Mouse (Mus musculus): ENCODE data around the gene Pelo. TPM values are rescaled to one million over a fixed set of nuclear protein-coding genes. Genes with fewer than 3 reads are reported as not detected.

Gene Pelo
- polyA plus RNA-seq, 1 experiment from 2014 or later, result 6.7 TPM

- Histone ChIP-seq H3K27ac (replicated peaks) (no peak overlapping the region), H3K9ac (replicated peaks) (no peak overlapping the region), H3K4me2 (no peak overlapping the region), H3K4me3 (replicated peaks) (no peak overlapping the region), H3K9me3 (replicated peaks) (no peaks in the 10 kb centered on the region), H3K4me1 (no peaks in the 10 kb centered on the region), H3K27me3 (replicated peaks) (no peaks in the 10 kb centered on the region), H3K36me3 (no peaks in the 10 kb centered on the region)
- 89% methylated on average over 3 of the region's 3 CpGs for WGBS
- no peak for ATAC-seq (ENCODE audit: low FRiP score)
These were observed 27.1 kb upstream of the Pelo start for GRCm38 (mm10) chr13:115116930-115117621.

- no peaks in the 10 kb centered on the region for H3K9me3 ChIP-seq (replicated peaks)
- no peaks in the 10 kb centered on the region for H3K4me1 ChIP-seq
- ATAC-seq (ENCODE audit: low FRiP score), result no peak
- no peak overlapping the region for H3K9ac ChIP-seq (replicated peaks)
- no peak overlapping the region for H3K4me3 ChIP-seq (replicated peaks)
- H3K4me2 ChIP-seq, result no peak overlapping the region
- no peaks in the 10 kb centered on the region for H3K36me3 ChIP-seq
- H3K27ac ChIP-seq (replicated peaks), result no peak overlapping the region
- no peaks in the 10 kb centered on the region for H3K27me3 ChIP-seq (replicated peaks)
- 86% methylated on average over 4 of the region's 4 CpGs for WGBS
These were observed 19.6 kb upstream of the Pelo start for GRCm38 (mm10) chr13:115109628-115110027.

- H3K27me3 ChIP-seq (replicated peaks), result peaks cover 3% of the 10 kb centered on the region
- no peak overlapping the region for H3K4me2 ChIP-seq
- H3K4me3 ChIP-seq (replicated peaks), result no peak overlapping the region
- 90% methylated on average over 8 of the region's 8 CpGs for WGBS
- H3K9ac ChIP-seq (replicated peaks), result no peak overlapping the region
- no peaks in the 10 kb centered on the region for H3K9me3 ChIP-seq (replicated peaks)
- ATAC-seq (ENCODE audit: low FRiP score), result no peak
- H3K27ac ChIP-seq (replicated peaks), result no peak overlapping the region
- no peaks in the 10 kb centered on the region for H3K36me3 ChIP-seq
- H3K4me1 ChIP-seq, result no peaks in the 10 kb centered on the region
These were observed 17.4 kb upstream of the Pelo start for GRCm38 (mm10) chr13:115107436-115107835.

- 89% methylated on average over 10 of the region's 10 CpGs for WGBS
These were observed 16.2 kb upstream of the Pelo start for GRCm38 (mm10) chr13:115106183-115106582.

GRCm38 (mm10) chr13:115102754-115103153 lies 12.8 kb upstream of the Pelo start:
- Histone ChIP-seq H3K9me3 (replicated peaks) (no peaks in the 10 kb centered on the region), H3K27ac (replicated peaks) (no peak overlapping the region)
- no peak for ATAC-seq (ENCODE audit: low FRiP score)

More at GRCm38 (mm10) chr13:115106183-115106582, 16.2 kb upstream of the Pelo start:
- H3K4me3 ChIP-seq (replicated peaks), result no peak overlapping the region
- no peaks in the 10 kb centered on the region for H3K9me3 ChIP-seq (replicated peaks)
- H3K4me1 ChIP-seq, result peaks cover 10% of the 10 kb centered on the region
- peaks cover 7% of the 10 kb centered on the region for H3K27me3 ChIP-seq (replicated peaks)
- no peak overlapping the region for H3K9ac ChIP-seq (replicated peaks)
- no peak overlapping the region for H3K4me2 ChIP-seq
- ATAC-seq (ENCODE audit: low FRiP score), result no peak
- no peaks in the 10 kb centered on the region for H3K36me3 ChIP-seq
- H3K27ac ChIP-seq (replicated peaks), result no peak overlapping the region

GRCm38 (mm10) chr13:115101355-115102191 lies 11.6 kb upstream of the Pelo start, which contains the start of the genes Gm49395 and Itga1:
TSS of gene Gm49395 (minus strand) at chr13:115101921.
TSS of gene Itga1 (minus strand) at chr13:115101964.
- peak within 1 kb of the TSS; percentile 53 for H3K4me3 ChIP-seq (replicated peaks)
- H3K36me3 ChIP-seq, result no peaks in the 10 kb centered on the region
- ATAC-seq (ENCODE audit: low FRiP score), result peak; percentile 72

More at GRCm38 (mm10) chr13:115102754-115103153, 12.8 kb upstream of the Pelo start:
- Histone ChIP-seq H3K4me2 (no peak overlapping the region), H3K27me3 (replicated peaks) (peaks cover 25% of the 10 kb centered on the region), H3K9ac (replicated peaks) (no peak overlapping the region), H3K4me3 (replicated peaks) (no peak overlapping the region), H3K36me3 (no peaks in the 10 kb centered on the region), H3K4me1 (peaks cover 13% of the 10 kb centered on the region)
- 92% methylated on average over 2 of the region's 2 CpGs for WGBS

GRCm38 (mm10) chr13:115100381-115101177 lies 10.6 kb upstream of the Pelo start:
- H3K9ac ChIP-seq (replicated peaks), result 0 out of 2 replicates have a peak overlapping the region, but pooled peaks have one; percentile 40

More at GRCm38 (mm10) chr13:115101355-115102191, 11.6 kb upstream of the Pelo start, which contains the start of the genes Gm49395 and Itga1:
- H3K27me3 ChIP-seq (replicated peaks), result peaks cover 25% of the 10 kb centered on the region
- peak within 1 kb of the TSS; percentile 69 for H3K27ac ChIP-seq (replicated peaks)
- no peaks in the 10 kb centered on the region for H3K9me3 ChIP-seq (replicated peaks)
- under 1% methylated on average over 39 of the region's 39 CpGs for WGBS
- peak within 1 kb of the TSS; percentile 98 for H3K4me2 ChIP-seq
- H3K4me1 ChIP-seq, result peaks cover 13% of the 10 kb centered on the region
- peak within 1 kb of the TSS; percentile 40 for H3K9ac ChIP-seq (replicated peaks)

GRCm38 (mm10) chr13:115099381-115099780 lies 9.4 kb upstream of the Pelo start:
- no peak overlapping the region for H3K27ac ChIP-seq (replicated peaks)
- no peak overlapping the region for H3K4me3 ChIP-seq (replicated peaks)
- no peak overlapping the region for H3K9ac ChIP-seq (replicated peaks)
- peaks cover 13% of the 10 kb centered on the region for H3K4me1 ChIP-seq
- WGBS, result 86% methylated on average over 9 of the region's 9 CpGs
- no peaks in the 10 kb centered on the region for H3K9me3 ChIP-seq (replicated peaks)
- ATAC-seq (ENCODE audit: low FRiP score), result no peak
- no peaks in the 10 kb centered on the region for H3K36me3 ChIP-seq
- no peak overlapping the region for H3K4me2 ChIP-seq
- peaks cover 25% of the 10 kb centered on the region for H3K27me3 ChIP-seq (replicated peaks)

More at GRCm38 (mm10) chr13:115100381-115101177, 10.6 kb upstream of the Pelo start:
- peaks cover 13% of the 10 kb centered on the region for H3K4me1 ChIP-seq
- WGBS, result 23% methylated on average over 11 of the region's 11 CpGs
- peak overlapping the region; percentile 53 for H3K4me3 ChIP-seq (replicated peaks)
- H3K27ac ChIP-seq (replicated peaks), result peak overlapping the region; percentile 69; the same call in 1 of the 2 replicates
- ATAC-seq (ENCODE audit: low FRiP score), result no peak
- peaks cover 25% of the 10 kb centered on the region for H3K27me3 ChIP-seq (replicated peaks)
- no peaks in the 10 kb centered on the region for H3K9me3 ChIP-seq (replicated peaks)
- peak overlapping the region; percentile 98 for H3K4me2 ChIP-seq
- no peaks in the 10 kb centered on the region for H3K36me3 ChIP-seq

GRCm38 (mm10) chr13:115098227-115098626 lies 8.2 kb upstream of the Pelo start:
- 82% methylated on average over 3 of the region's 3 CpGs for WGBS
- Histone ChIP-seq H3K9ac (replicated peaks) (no peak overlapping the region), H3K9me3 (replicated peaks) (no peaks in the 10 kb centered on the region), H3K4me3 (replicated peaks) (no peak overlapping the region), H3K4me1 (peaks cover 13% of the 10 kb centered on the region), H3K4me2 (no peak overlapping the region), H3K27ac (replicated peaks) (no peak overlapping the region), H3K36me3 (no peaks in the 10 kb centered on the region), H3K27me3 (replicated peaks) (peaks cover 25% of the 10 kb centered on the region)
- ATAC-seq (ENCODE audit: low FRiP score), result no peak

GRCm38 (mm10) chr13:115096965-115097364 lies 7.0 kb upstream of the Pelo start:
- Histone ChIP-seq H3K27ac (replicated peaks) (no peak overlapping the region), H3K27me3 (replicated peaks) (peaks cover 22% of the 10 kb centered on the region), H3K9me3 (replicated peaks) (no peaks in the 10 kb centered on the region), H3K9ac (replicated peaks) (no peak overlapping the region), H3K4me1 (peaks cover 10% of the 10 kb centered on the region), H3K4me2 (no peak overlapping the region), H3K36me3 (no peaks in the 10 kb centered on the region), H3K4me3 (replicated peaks) (no peak overlapping the region)
- WGBS, result 63% methylated on average over 5 of the region's 5 CpGs
- ATAC-seq (ENCODE audit: low FRiP score), result no peak

GRCm38 (mm10) chr13:115096216-115096615 lies 6.2 kb upstream of the Pelo start:
- H3K36me3 ChIP-seq, result no peaks in the 10 kb centered on the region
- H3K27ac ChIP-seq (replicated peaks), result no peak overlapping the region
- no peak overlapping the region for H3K9ac ChIP-seq (replicated peaks)
- H3K9me3 ChIP-seq (replicated peaks), result no peaks in the 10 kb centered on the region
- H3K4me2 ChIP-seq, result no peak overlapping the region
- no peak overlapping the region for H3K4me3 ChIP-seq (replicated peaks)
- ATAC-seq (ENCODE audit: low FRiP score), result no peak
- peaks cover 19% of the 10 kb centered on the region for H3K27me3 ChIP-seq (replicated peaks)
- 59% methylated on average over 2 of the region's 2 CpGs for WGBS
- H3K4me1 ChIP-seq, result peaks cover 3% of the 10 kb centered on the region
